Mouse (Mus musculus): ENCODE measurements around the gene Met. TPM values are rescaled to one million over a fixed set of nuclear protein-coding genes. Genes with fewer than 3 reads are reported as not detected.

Gene Met
- polyA plus RNA-seq, 1 experiment = not detected

GRCm38 (mm10) chr6:17561886-17562285, 98.3 kb downstream of the Met start:
- no peak overlapping the region for H3K4me3 ChIP-seq (replicated peaks)
- H3K9me3 ChIP-seq = no peaks in the 10 kb centered on the region
- TF ChIP-seq GATA1 (IDR thresholded peaks at IDR 0.05; ENCODE audit: borderline replicate concordance, low read length) (no peak), FLI1 (IDR thresholded peaks at IDR 0.05; ENCODE audit: low read length) (no peak)
- H3K4me1 ChIP-seq = no peaks in the 10 kb centered on the region
- no peaks in the 10 kb centered on the region for H3K36me3 ChIP-seq (replicated peaks; ENCODE audit: low read length)
- no peaks in the 10 kb centered on the region for H3K27me3 ChIP-seq (replicated peaks)

GRCm38 (mm10) chr6:17562472-17563088, 99.0 kb downstream of the Met start:
- H3K9me3 ChIP-seq = no peaks in the 10 kb centered on the region
- H3K4me3 ChIP-seq (replicated peaks) = no peak overlapping the region
- no peaks in the 10 kb centered on the region for H3K36me3 ChIP-seq (replicated peaks; ENCODE audit: low read length)
- no peak for TF ChIP-seq GATA1 (IDR thresholded peaks at IDR 0.05; ENCODE audit: borderline replicate concordance, low read length)
- no peak for TF ChIP-seq FLI1 (IDR thresholded peaks at IDR 0.05; ENCODE audit: low read length)
- no peaks in the 10 kb centered on the region for H3K27me3 ChIP-seq (replicated peaks)
- H3K4me1 ChIP-seq = no peaks in the 10 kb centered on the region

- TF ChIP-seq FLI1 (IDR thresholded peaks at IDR 0.05; ENCODE audit: low read length) (no peak), GATA1 (IDR thresholded peaks at IDR 0.05; ENCODE audit: borderline replicate concordance, low read length) (no peak)
- no peaks in the 10 kb centered on the region for H3K27me3 ChIP-seq (replicated peaks)
- H3K9me3 ChIP-seq = no peaks in the 10 kb centered on the region
- H3K36me3 ChIP-seq (replicated peaks; ENCODE audit: low read length) = no peaks in the 10 kb centered on the region
- no peak overlapping the region for H3K4me3 ChIP-seq (replicated peaks)
- H3K4me1 ChIP-seq = no peaks in the 10 kb centered on the region
These were observed 105.2 kb downstream of the Met start for GRCm38 (mm10) chr6:17568702-17569352.

GRCm38 (mm10) chr6:17573227-17573626, 109.6 kb downstream of the Met start:
- H3K4me3 ChIP-seq (replicated peaks) = no peak overlapping the region
- TF ChIP-seq FLI1 (IDR thresholded peaks at IDR 0.05; ENCODE audit: low read length) (no peak), GATA1 (IDR thresholded peaks at IDR 0.05; ENCODE audit: borderline replicate concordance, low read length) (no peak)
- no peaks in the 10 kb centered on the region for H3K4me1 ChIP-seq
- peaks cover 15% of the 10 kb centered on the region for H3K9me3 ChIP-seq
- no peaks in the 10 kb centered on the region for H3K36me3 ChIP-seq (replicated peaks; ENCODE audit: low read length)
- peaks cover 3% of the 10 kb centered on the region for H3K27me3 ChIP-seq (replicated peaks)

GRCm38 (mm10) chr6:17573732-17574131, 110.1 kb downstream of the Met start:
- TF ChIP-seq GATA1 (IDR thresholded peaks at IDR 0.05; ENCODE audit: borderline replicate concordance, low read length) (no peak), FLI1 (IDR thresholded peaks at IDR 0.05; ENCODE audit: low read length) (no peak)

GRCm38 (mm10) chr6:17578092-17578760, 114.6 kb downstream of the Met start:
- Histone ChIP-seq H3K9me3 (peaks cover 15% of the 10 kb centered on the region), H3K27me3 (replicated peaks) (peaks cover 3% of the 10 kb centered on the region), H3K36me3 (replicated peaks; ENCODE audit: low read length) (no peaks in the 10 kb centered on the region), H3K4me1 (no peaks in the 10 kb centered on the region), H3K4me3 (replicated peaks) (no peak overlapping the region)
- TF ChIP-seq GATA1 (IDR thresholded peaks at IDR 0.05; ENCODE audit: borderline replicate concordance, low read length) = no peak
- TF ChIP-seq FLI1 (IDR thresholded peaks at IDR 0.05; ENCODE audit: low read length) = no peak

More at GRCm38 (mm10) chr6:17573732-17574131, 110.1 kb downstream of the Met start:
- no peaks in the 10 kb centered on the region for H3K4me1 ChIP-seq
- H3K4me3 ChIP-seq (replicated peaks) = no peak overlapping the region
- H3K36me3 ChIP-seq (replicated peaks; ENCODE audit: low read length) = no peaks in the 10 kb centered on the region
- peaks cover 15% of the 10 kb centered on the region for H3K9me3 ChIP-seq
- peaks cover 3% of the 10 kb centered on the region for H3K27me3 ChIP-seq (replicated peaks)

GRCm38 (mm10) chr6:17580349-17580748, 116.7 kb downstream of the Met start:
- H3K4me3 ChIP-seq (replicated peaks) = no peak overlapping the region
- H3K36me3 ChIP-seq (replicated peaks; ENCODE audit: low read length) = no peaks in the 10 kb centered on the region
- peaks cover 4% of the 10 kb centered on the region for H3K4me1 ChIP-seq
- TF ChIP-seq GATA1 (IDR thresholded peaks at IDR 0.05; ENCODE audit: borderline replicate concordance, low read length) (no peak), FLI1 (IDR thresholded peaks at IDR 0.05; ENCODE audit: low read length) (no peak)
- H3K9me3 ChIP-seq = peaks cover 8% of the 10 kb centered on the region; the same call in 1 of the 2 replicates
- H3K27me3 ChIP-seq (replicated peaks) = peaks cover 3% of the 10 kb centered on the region

GRCm38 (mm10) chr6:17583982-17584381, 120.4 kb downstream of the Met start:
- Histone ChIP-seq H3K36me3 (replicated peaks; ENCODE audit: low read length) (no peaks in the 10 kb centered on the region), H3K9me3 (no peaks in the 10 kb centered on the region), H3K4me1 (peaks cover 6% of the 10 kb centered on the region), H3K27me3 (replicated peaks) (peaks cover 3% of the 10 kb centered on the region), H3K4me3 (replicated peaks) (peak overlapping the region; percentile 84)
- TF ChIP-seq GATA1 (IDR thresholded peaks at IDR 0.05; ENCODE audit: borderline replicate concordance, low read length) (no peak), FLI1 (IDR thresholded peaks at IDR 0.05; ENCODE audit: low read length) (no peak)

GRCm38 (mm10) chr6:17589049-17589952, 125.7 kb downstream of the Met start:
- Histone ChIP-seq H3K27me3 (replicated peaks) (peaks cover 6% of the 10 kb centered on the region), H3K4me3 (replicated peaks) (peak overlapping the region; percentile 70), H3K36me3 (replicated peaks; ENCODE audit: low read length) (no peaks in the 10 kb centered on the region), H3K9me3 (peaks cover 13% of the 10 kb centered on the region), H3K4me1 (peaks cover 19% of the 10 kb centered on the region)
- TF ChIP-seq GATA1 (IDR thresholded peaks at IDR 0.05; ENCODE audit: borderline replicate concordance, low read length) (no peak), FLI1 (IDR thresholded peaks at IDR 0.05; ENCODE audit: low read length) (no peak)

All from megakaryocyte, embryonic 14.5 days (primary cell).